Mouse (Mus musculus) T-helper 2 cell (primary cell): Measurements from ENCODE around the gene Otulin.

Source experiments
- in situ Hi-C: fragments of 300-600 bp; cut with MboI, MseI; formaldehyde crosslinking; loops from one replicate; pipeline ENCODE4 v1.15.1; 2025; ENCODE audit warnings: high pct_unique_total_duplicates

The Otulin gene

DNA sequence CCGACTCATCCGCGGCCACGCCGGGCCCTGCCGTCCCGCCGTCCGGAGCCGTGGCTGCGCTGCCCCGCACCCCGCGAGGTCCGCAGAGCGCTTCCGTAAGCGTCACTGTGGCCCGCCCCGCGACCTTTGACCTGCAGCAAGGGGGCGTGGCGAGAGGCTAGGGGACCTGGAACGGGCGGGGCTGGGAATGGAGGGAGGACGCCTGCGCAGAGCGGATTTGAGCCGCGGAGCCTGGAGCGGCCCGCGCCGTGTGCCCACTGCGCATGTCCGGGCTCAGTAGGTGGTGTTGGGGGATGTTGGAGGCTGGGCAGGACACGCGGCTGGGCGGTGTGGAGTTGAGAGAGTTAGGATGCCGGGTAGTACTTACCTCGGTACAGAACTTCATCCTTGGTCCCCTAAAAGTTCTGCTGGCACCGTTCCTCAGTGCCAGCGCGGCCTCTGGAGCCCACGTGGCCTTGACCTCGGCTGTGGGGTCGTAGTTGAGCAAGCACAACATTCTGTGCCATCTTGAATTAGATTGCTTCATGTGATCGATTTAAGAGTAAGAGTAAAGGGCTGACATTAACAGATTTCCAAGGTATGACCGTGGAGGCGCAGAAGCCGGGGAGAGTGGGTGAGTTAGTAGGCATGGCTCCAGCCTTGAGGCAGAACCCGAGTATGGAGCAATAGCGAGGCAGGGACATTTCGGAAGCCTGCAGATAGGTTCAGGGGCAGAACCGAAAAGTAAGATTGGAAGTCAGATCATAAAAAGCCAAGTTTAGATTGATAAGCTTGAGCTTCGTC, at the start of gene Otulin:
Gene Otulin, minus strand, starts transcription at position 93 of the 783 bp plus-strand sequence.
- in situ Hi-C loops, result no loop called here

DNA sequence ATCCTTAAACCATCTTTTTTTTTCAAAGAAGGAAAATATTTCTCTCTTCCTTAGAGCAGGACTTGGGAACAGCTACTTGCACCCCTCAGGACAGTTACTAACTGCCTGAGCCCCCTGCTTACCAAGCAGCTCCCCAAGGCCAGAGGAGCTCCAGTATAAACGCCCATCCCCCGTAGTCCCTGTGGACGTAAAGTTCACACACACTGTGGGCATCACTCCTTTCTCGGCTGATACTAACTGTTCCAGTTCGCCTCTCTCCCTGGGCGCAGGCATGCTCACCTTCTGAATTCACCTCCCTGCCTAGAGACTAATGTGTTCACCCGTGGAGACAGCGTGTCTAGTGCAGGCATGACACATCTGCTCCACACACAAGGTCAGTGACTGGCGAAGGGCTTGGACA, 48.0 kb upstream of the Otulin start:
- in situ Hi-C loops, result no loop called here

DNA sequence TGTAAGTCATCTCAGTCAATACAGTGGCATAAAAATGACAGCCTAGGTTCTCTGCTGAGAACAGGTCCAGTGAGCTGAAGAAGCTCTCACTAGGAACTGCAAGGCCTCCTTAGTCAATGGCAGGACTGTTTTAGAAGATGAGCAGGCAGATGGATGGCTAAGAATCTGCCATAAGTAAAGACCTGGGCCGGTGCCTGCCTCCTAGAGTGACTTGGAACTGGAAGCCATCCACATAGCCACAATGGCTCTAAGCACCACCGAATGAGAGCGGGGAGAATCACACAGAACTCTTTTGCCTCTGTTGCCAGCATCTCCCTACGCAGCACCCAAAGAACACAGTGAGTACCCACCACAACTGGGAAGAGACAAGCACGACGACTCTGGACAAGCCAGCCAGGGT, 47.3 kb upstream of the Otulin start:
- in situ Hi-C loops, result no loop called here

DNA sequence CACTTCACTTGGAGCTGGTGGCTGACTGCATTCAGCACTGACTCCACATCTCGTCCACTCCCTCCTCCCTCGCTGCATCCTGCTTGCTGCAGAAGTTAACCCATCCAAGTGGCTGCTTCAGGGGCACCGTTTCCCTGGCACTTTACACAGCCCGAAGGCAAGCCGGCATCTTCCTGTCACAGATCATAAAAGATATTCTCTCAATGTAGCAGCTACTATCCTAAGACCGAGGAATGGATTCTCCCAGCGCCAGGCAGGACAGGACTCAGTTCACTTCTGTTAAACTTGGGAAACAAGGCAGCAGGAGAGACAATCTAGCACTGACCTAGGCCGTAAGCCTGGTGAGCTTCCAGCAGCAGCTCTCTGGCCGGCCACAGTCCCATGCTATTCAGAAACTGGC, 45.7 kb upstream of the Otulin start:
- in situ Hi-C loops, result no loop called here

DNA sequence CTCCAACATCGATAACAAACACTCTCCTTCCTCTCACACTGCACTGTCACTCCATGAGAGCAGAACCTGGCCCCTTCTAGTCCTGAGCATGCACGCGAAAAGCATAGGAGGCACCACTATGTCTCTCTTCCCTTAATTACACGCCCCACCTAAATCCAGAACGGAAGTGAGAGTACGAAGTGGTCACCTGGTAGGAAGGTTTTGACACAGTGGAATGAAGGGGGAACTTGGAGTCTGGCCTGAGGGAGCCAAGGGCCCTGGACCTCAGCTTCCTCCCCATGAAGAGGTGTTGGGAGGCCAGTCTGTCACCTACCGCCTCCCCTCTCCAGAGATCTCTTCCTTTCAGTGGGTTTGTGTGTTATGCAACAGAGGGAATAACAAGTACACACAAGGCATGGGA, 44.6 kb upstream of the Otulin start:
- in situ Hi-C loops, result no loop called here

DNA sequence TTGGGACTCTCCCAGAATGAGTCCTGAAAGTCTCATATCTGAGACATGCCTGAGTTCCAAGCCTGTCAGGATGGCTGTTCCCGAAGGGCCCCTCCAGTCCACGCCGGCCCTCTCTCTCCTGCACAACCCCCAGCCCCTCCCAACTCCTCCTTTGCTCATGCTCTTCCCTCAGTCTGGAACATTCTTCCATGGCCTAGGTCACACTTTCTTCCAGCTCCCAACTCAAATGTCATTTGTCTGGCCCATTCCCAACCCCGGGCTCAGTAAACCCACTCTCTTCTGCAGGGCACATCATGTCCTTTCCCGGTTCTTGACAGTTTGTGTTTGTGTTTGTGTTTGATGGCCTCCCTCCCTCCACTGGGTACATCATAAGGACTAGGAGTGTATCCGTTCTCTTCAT, 43.5 kb upstream of the Otulin start:
- in situ Hi-C loops, result loop anchor here (25.0 kb wide), 1 partner anchor 163 kb away; no protein-coding TSS in a partner anchor

DNA sequence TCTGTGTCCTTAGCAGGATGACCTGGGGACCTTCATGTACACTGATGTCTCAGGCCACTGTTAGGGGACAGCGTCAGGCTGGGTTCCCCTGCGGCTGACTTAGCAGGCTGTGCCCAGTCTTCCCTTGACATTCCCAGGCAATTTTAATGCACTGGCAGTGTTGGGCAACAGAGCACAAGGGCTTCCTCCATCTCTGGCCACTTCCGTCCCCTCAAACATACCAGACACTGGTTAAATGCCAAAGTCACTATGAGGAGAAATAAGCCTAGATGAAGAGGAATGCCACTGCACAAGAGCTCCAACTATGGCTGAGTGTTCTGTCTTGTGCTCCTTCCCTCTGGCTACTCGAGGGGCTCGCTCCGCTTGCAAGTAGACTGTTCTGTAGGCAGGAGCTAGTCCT, 42.7 kb upstream of the Otulin start:
- in situ Hi-C loops, result loop anchor here (25.0 kb wide), 1 partner anchor 164 kb away; no protein-coding TSS in a partner anchor

DNA sequence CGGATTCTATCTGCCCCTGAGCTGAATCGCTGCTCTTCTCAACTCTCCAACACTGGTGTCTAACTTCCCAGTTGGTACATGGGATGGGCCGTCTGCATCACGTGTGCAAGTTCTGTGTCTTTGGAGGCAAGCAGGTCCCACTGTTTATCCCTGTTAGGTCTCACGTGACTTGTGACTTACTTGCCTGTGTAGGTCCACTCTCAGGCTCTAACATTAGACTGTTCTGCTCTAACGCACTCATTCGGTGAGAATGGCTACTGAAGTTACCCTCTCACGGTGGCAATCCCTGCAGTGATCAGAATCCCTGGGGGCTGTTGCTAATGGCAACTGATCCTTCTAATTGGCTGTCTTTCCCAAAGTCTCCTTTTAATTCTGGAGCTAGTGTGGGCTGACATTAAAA, 41.8 kb upstream of the Otulin start:
- in situ Hi-C loops, result loop anchor here (25.0 kb wide), 1 partner anchor 165 kb away; no protein-coding TSS in a partner anchor

DNA sequence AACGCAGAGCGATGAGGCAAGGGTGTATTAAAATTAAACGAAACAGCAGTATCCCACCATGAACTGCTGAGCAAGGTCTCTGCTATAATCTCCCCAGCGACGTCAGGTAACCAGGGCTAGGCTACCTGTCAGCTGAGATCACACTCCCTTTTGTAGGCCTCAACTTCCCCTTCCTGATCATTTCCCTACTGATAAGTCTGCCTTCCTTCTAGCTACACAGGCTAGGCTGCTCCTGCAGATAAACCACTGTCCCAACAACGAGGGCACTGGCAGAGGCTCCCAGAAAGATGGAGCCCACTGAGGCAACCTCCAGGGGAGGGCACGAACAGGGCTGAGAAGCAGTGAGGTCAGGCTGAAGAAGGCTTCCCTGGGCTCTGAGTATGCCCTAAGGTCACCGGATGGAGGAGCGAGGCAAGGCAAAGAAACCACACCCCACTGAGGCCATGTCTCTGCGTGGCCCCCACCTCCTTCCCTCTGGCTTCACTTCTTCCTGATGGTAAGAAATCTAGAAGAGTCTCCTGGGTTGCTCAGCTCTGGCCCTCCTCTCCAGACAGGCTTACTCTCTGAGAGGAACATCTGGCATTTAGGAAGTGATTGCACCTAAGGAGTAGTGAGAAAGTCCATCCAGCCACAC, 41.2 kb upstream of the Otulin start:
- in situ Hi-C loops, result loop anchor here (25.0 kb wide), 1 partner anchor 166 kb away; no protein-coding TSS in a partner anchor

DNA sequence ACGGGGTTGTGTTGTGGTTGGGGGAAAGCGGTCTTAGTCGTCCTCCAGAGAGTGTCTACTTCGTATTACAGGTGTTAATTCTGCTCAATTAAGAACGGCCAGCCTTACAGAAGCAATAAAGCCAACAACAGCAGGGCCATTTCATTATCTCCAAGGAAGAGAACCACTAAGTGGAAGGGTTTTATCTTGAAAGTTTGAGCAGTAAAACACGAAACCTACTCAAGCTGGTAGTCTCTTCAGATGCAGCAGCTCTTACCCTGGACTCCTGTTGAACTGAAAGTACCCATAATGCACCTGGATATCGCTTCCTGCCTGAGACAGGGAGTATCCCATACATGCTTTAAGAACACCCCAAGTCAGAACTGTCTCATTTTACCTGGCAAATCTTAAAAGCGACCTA, 40.2 kb upstream of the Otulin start:
- in situ Hi-C loops, result loop anchor here (25.0 kb wide), 1 partner anchor 167 kb away; no protein-coding TSS in a partner anchor

DNA sequence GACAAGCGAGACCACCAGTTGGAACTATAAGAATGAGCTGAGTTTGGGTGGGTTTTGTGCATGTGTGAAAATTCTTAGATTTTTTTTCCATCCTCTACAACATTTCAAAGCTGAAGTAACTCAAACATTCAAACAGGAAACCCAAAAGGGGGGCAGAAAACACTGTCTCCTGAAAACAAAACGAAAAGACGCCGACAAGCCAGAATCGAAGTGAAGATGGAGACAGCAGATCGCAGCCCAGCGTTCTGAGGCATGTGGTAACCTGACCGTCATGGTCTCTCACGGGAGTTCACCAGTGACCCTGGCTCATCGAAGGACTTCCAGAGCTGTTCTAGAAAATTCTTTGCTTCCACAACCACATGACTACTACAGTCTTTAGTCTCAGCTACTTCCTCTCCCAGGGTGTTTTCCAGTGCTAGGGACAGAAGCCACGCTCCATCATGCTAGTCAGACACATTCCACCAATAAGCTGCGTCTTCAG, 39.5 kb upstream of the Otulin start:
- in situ Hi-C loops, result loop anchor here (25.0 kb wide), 1 partner anchor 167 kb away; no protein-coding TSS in a partner anchor

DNA sequence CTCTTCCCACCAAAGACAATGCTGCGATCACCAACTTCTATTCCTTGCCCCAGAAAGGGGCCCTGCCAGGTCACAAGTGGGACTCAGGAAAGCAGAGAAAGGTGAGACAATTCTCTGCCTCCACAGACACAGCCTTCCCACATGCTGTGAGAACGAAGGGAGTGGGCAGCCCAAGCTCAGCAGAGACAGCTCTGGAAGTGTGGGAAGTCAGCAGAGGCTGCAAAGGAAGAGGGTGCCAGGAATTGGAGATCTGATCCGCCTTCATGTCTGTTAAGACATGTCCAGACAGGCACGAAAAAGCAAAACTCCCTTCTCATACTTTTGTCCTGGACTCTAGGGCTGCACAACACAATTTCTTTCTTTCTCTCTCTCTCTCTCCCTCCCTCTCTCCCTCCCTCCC, 38.8 kb upstream of the Otulin start:
- in situ Hi-C loops, result loop anchor here (25.0 kb wide), 1 partner anchor 168 kb away; no protein-coding TSS in a partner anchor

DNA sequence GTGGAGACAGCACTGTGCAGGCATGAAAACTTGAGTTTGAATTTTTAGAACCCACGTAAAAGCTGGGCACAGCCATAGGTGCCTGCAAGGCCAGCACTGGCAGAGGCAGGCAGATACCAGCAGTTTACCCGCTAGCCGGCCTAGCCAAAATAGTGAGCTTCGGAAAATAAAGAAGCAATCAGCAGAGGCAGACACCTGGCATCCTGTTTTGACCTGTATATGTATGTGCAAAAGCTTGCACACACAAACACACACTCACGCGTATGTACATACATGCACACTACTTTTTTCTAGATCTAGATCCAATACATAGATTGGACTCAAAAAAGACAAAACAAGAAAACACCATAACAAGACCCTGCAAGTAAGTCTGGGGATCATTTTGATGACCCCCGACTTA, 38.1 kb upstream of the Otulin start:
- in situ Hi-C loops, result loop anchor here (25.0 kb wide), 1 partner anchor 169 kb away; no protein-coding TSS in a partner anchor

DNA sequence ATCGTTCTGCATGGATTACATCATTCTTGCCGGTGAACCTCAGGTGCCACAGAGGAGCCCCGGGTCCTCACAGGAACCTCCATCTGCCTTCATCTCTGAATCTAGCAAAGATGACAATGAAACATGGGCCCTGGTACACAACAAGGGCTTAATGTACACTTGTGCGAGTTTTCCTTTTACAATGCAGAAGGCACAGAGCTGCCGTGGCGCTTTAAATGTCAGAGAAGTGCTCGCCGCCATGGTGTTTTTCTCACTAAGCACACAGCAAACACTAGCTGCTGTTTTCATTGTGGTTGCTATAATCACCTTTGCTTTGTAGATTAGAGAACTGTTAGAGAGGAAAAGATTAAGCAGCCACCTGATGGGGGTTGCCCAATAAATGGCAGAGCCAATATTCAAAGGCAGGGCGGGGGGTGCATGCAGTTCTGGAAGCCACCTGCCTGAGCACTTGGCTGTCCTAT, 37.5 kb upstream of the Otulin start:
- in situ Hi-C loops, result loop anchor here (25.0 kb wide), 1 partner anchor 169 kb away; no protein-coding TSS in a partner anchor

DNA sequence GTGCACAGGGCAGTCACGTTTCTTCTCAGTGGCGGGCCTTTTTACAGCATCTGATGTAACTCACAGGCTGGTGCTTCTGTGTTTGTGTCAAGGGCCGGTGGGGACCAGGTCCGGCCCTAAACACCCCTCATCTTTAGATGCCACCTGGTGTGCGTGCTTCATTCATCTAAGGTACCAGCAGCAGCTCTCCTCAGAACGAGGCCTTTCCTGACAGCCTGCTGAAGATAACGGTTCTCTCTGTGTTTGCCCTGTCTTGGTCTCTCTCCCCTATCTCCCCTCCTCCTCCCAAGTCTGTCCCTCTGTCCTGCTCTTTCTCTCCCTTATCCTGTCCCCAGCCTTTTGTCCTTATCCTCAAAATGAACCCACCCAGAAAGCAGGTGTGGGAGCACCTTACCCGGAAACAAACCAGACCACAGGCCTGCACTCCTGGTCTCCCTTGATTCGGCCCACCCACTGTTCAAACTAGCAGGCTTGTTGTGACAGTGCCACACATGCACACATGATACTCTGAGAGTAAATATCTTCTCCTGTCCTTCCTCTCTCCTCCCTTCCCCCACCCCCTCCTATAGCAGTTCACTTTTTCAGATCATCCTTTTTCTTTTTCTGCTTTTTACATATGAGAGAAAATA, 36.5 kb upstream of the Otulin start:
- in situ Hi-C loops, result loop anchor here (25.0 kb wide), 1 partner anchor 170 kb away; no protein-coding TSS in a partner anchor

DNA sequence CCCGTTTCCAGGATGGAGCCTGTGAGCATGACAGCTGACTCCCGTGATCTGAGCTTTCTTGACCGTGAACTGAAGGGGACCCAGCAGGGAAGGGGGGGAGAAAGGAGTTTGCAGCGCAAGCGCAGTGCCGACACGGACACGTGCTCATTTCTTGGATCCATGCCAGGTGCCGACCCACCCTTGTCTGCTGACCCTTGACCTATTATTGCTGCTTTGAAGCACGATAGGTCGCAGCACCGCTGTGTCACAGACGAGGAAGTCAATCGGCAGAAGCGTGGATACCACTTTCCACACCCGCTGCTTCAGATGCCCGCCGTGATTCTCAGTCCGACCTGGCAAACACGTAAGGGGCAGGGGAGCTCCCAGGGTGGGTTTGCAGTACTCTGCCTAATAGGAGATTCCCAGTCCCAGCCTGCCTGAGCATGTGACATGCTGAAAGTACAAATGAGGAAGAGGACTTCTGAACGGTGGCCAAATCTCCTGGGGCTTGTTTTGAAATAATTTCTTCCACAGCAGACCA, 35.0 kb upstream of the Otulin start:
- in situ Hi-C loops, result loop anchor here (25.0 kb wide), 1 partner anchor 172 kb away; no protein-coding TSS in a partner anchor

DNA sequence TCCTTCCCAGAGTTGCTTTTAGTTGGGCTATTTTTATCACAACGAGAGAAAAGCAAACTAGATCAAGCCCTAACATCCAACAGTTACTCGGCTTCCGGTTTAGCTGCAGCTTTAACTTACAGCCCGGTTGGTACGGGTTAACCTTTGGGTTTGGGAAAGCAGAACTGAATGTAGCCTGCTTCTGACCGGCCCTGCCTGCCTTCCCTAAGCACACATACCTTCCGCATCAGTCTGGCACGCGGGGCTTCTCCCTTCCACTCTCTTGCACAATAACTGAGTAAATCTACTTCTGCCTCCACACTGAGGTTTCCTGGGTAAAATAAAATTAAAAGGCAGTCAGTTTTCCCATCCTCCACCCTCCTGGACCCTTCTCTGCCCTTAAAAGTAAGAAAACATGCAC, 33.6 kb upstream of the Otulin start:
- in situ Hi-C loops, result loop anchor here (25.0 kb wide), 1 partner anchor 173 kb away; no protein-coding TSS in a partner anchor

DNA sequence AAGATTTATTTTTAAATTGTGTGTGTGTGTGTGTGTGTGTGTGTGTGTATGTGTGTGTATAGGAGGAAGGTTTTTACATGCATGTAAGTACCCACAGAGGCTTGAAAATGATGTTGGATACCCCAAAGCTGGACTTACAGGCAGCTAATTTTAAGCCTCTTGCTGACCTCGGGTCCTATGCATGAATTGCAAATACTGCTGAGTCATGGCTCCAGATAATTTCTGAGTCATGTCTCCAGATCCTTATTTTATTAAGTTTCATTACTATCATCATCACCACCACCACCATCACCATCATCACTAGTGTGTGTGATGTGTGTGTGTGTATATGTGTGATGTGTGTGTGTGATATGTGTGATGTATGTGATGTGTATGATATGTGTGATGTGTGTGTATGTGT, 32.2 kb upstream of the Otulin start:
- in situ Hi-C loops, result loop anchor here (25.0 kb wide), 1 partner anchor 175 kb away; no protein-coding TSS in a partner anchor

DNA sequence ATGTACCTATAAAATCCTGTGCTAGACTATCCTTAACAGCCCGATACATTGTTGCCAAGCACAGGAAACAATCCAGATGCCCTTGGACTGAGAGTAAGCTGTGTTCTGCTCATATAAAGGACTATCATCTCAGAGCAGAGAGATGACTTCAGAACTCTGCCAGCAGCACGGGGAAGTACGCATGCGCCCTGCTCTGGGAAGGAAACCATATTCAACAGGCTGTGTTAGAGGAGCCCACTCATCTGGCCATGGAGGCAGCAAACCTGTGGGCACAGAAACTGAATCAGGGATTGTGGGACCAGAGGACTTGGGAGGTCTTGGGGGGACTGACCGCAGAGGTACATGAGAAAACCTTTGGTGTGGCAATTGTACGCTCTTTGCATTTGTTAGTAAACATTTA, 31.2 kb upstream of the Otulin start:
- in situ Hi-C loops, result loop anchor here (25.0 kb wide), 1 partner anchor 176 kb away; no protein-coding TSS in a partner anchor

DNA sequence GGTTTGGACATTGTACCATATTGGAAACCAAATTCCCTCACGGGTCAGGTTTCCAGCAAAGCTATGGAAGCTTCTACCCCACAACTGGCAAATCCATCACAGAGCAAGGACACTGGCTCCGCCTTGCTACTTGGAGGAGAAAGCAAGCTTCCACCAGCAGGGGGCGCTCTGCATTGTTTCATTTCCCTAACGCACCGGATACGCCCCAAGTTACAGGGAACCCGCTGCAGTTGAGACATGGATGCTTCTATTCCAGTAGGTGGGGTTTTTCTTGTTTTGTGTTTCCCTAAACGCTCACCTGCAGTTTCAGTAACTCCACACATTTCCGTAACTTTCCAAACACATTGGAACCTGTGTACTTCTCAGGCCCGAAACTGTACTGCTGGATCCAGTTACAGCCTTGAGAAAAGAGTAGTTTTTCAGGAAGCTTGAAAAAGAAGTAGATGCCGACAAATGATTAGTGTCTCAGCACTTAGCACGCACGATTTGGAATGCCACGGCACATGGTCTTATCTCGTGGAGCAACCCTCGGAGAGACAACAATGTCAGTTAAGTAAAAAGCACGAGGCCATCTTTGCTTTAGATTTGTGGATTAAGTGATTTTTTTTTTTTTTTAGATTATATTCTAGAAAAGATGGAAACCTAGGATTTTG, 29.2 kb upstream of the Otulin start:
- in situ Hi-C loops, result loop anchor here (5.0 to 25.0 kb wide), 2 partner anchors 58 to 178 kb away; no protein-coding TSS in a partner anchor

DNA sequence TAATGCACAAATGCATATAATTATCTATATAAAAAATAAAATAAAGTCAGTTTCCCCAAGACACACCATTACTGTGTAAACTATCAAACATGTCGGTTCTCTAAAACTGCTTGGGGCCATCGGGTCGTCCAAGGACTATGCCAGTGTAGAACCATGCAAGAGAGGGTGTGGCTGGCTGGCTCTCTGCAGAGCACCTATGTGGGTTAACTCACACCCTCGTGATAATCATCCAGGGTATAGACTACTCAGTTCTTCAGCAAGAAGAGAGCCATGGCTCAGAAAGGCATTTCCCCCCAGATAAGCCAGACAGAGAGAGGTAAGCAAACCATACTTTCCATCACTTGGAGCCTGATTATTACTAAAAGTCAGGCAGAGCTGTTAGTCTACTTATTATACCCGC, 28.6 kb upstream of the Otulin start:
- in situ Hi-C loops, result loop anchor here (5.0 to 25.0 kb wide), 2 partner anchors 58 to 178 kb away; no protein-coding TSS in a partner anchor
